Mouse (Mus musculus): ENCODE results near the gene Arhgef3.

Gene Arhgef3

DNA sequence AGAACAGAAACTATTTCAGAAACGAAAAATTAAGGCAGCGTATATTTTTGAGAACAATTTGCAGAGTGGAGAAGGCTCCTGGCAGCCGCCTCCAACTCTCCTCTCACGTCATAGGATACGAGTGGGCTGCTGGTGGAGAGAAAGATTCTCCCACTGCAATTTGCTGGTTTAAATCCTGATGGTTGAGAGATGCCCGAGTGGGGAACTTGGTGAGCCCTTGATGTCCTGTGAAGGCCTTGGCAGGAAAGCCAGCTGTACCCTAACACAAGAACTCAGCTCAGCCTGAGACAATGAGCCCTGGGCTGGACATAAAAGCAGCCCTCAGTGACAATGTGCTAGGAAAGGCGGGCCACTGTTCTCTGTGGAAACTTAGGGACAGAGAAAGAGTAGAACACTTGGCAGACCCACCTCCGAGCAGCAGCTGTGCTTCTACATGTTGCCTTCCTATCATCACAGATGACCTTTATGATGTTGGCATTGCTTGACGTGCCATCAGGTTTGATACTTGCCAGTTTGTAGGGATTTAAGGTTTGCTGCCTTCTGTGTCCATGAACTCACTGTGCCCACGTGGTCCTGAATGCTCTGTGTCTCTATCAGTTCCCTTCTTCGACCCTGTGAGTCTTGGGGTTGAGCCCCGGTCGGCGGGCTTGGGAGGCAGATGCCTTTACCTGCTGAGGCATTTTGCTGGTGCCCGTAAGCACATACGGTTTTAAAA is 154.4 kb downstream of the Arhgef3 start:
- DNase-seq (ENCODE audit: low read depth), result no peak

DNA sequence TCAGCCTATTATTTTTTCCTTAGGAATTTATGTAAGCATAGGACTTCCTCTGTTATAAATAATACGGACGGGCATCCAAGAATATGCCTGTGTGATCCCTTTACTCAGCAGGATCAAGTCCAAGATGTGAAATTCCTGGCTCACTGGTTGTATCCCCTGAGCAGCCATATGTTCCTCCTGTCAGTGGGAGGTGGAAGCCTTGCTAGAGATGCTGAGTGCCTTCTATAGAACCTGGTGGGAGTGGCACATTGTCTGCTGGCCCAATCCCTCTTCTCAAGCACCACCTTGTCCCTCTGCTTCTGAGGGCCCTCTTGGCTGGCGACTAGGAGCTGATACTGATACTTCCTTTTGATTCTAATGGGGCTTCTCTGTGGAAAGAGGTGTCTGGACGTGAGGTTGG is 155.1 kb downstream of the Arhgef3 start:
- no peak for DNase-seq (ENCODE audit: low read depth)

GRCm38 (mm10) chr14:27270466-27270865 is 155.8 kb downstream of the Arhgef3 start:
- DNase-seq (ENCODE audit: low read depth), result no peak

DNA sequence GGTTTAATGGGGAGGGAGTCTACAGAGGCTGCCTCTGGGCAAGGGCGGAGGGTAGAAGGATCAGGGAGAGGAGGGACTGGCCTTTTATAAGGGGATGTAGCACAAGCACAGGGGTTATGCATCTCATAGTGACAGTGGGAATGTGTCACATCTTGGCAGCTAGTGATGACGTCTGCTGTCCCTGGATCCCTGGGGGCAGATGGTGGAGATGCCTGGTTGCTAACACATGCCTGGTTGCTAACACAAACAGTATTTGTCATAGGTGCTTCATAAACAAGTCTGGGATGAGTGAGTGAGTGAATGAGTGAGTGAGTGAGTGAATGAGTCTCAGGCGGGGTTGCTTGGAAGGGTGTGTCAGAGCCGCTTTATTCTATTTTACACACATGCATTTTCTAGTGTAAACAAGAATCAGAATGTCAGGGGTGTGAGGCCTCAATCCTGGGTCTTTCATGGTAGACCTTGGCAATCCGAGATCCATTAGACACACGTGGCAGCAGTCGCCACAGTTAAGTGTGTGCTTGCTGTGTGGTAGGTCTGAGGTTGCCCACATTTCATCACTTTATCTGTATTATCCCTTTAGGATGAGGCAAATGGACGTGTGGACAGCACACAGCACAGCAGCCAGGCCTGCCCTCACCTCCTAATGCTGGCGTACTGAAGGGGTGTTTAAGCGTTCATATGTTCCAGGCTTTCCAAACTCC is 156.8 kb downstream of the Arhgef3 start:
- DNase-seq (ENCODE audit: low read depth), result no peak

- no peak for DNase-seq (ENCODE audit: low read depth)
Observed at GRCm38 (mm10) chr14:27272072-27272834, 157.6 kb downstream of the Arhgef3 start.

GRCm38 (mm10) chr14:27272835-27273138 is 158.1 kb downstream of the Arhgef3 start:
- DNase-seq (ENCODE audit: low read depth), result no peak

GRCm38 (mm10) chr14:27273169-27273568 is 158.5 kb downstream of the Arhgef3 start:
- no peak for DNase-seq (ENCODE audit: low read depth)

- DNase-seq (ENCODE audit: low read depth), result no peak
Observed at GRCm38 (mm10) chr14:27277259-27277658, 162.6 kb downstream of the Arhgef3 start.

DNA sequence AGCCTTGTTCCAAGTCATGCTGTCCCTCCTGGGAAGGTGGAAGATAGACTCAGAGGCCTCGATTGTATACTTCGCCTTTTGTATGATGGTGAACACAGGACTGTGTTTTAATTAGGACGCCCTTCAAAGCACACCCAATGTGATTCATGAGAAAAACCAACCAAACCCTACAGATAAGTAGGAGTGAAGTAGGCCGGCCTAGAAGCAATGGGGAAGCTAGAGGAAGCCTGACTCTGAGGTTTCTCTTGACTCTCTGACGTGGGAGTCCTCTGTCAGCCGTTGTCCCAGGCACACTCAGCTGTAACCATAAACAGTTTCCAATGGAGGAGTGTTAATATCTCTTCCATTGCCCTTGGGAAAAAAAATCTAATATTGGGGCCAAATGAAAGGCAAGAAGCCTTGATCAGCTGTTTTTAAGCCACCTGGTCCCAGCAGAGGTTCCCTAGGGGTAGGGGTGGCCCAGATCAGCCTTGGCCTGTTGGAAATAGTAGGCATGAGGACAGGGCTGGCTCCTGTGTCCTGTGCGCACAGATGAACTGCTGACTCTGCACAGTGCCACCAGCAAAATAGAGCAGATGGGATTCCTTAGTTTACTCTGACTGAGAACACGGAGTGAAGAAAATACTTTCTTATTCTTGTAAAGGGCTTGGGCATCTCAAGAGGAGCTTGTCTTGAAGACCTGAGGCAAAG is 165.6 kb downstream of the Arhgef3 start:
- DNase-seq (ENCODE audit: low read depth), result no peak

GRCm38 (mm10) chr14:27283956-27284355 is 169.3 kb downstream of the Arhgef3 start:
- no peak for DNase-seq (ENCODE audit: low read depth)

GRCm38 (mm10) chr14:27286202-27286601 is 171.5 kb downstream of the Arhgef3 start:
- no peak for DNase-seq (ENCODE audit: low read depth)

GRCm38 (mm10) chr14:27289053-27289452 is 174.4 kb downstream of the Arhgef3 start:
- no peak for DNase-seq (ENCODE audit: low read depth)

- DNase-seq (ENCODE audit: low read depth), result no peak
Observed at GRCm38 (mm10) chr14:27292101-27292500, 177.4 kb downstream of the Arhgef3 start.

- DNase-seq (ENCODE audit: low read depth), result no peak
Observed at GRCm38 (mm10) chr14:27295821-27296220, 181.1 kb downstream of the Arhgef3 start.

- DNase-seq (ENCODE audit: low read depth), result no peak
Observed at GRCm38 (mm10) chr14:27296987-27297386, 182.3 kb downstream of the Arhgef3 start.

DNA sequence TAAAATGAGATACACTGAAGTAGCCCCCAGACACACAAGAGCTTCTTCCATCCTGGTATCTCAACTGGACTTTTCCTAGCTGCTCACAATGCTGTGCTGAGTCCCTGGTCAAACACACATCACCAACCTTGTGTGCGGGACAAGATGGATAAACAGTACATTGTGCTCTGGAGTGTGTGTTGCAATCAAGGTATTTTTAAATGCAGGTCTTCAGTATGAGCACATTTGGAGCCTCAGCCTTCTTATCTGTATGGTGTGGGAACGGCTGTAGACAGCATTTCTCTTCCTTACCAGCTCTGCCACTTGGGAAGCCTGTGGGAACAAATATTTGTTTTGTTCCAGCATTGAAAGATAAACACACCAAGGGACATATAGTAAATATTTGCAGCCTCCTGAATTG is 184.2 kb downstream of the Arhgef3 start:
- DNase-seq (ENCODE audit: low read depth), result no peak

GRCm38 (mm10) chr14:27299705-27300104 is 185.0 kb downstream of the Arhgef3 start:
- no peak for DNase-seq (ENCODE audit: low read depth)

- no peak for DNase-seq (ENCODE audit: low read depth)
Observed at GRCm38 (mm10) chr14:27301768-27302499, 187.2 kb downstream of the Arhgef3 start.

DNA sequence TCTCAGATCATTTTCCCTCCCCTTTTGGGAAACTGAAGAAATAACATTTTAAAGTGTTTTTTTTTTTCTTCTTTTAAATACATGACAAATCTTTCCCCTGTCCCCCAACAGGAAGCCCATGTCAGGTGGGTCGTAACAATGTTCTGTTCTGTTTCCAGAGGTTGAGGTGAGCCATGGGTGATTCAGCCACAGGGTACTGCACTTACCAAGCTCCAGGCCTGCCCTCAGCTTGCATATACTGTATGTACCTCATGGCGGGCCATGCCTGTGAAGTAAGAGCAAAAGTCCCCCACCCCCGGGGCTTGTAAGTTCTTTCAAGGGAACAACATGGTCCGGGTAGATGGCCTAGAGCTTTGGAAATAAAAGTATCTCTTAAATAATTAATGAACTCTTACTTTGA is 188.6 kb downstream of the Arhgef3 start:
- no peak for DNase-seq (ENCODE audit: low read depth)

GRCm38 (mm10) chr14:27304408-27304807 is 189.7 kb downstream of the Arhgef3 start:
- DNase-seq (ENCODE audit: low read depth), result no peak

- DNase-seq (ENCODE audit: low read depth), result no peak
Observed at GRCm38 (mm10) chr14:27308761-27309160, 194.1 kb downstream of the Arhgef3 start.

All from fibroblast of lung, adult 2 months (primary cell).